13 mouse cellular contexts compared by ENCODE assay signal in genomic region chr10:96720956-96721688, GRCm38 (mm10).
DNase-seq lines count a peak whose midpoint lies in the region; ATAC-seq and TF ChIP-seq lines count a peak whose summit lies in the region.
"Had no signal": no experiment of that assay in that cellular context is flagged by ENCODE, and none has a peak within 500 bp of the region (broad histone marks: within the 10 kb centered on the region; RNA-seq: fewer than 3 reads in every experiment).

No protein-coding gene starts in this region.

- TF ChIP-seq CTCF in thymus, adult 2 months (IDR thresholded peaks at IDR 0.05; ENCODE audit: borderline replicate concordance, control insufficient read depth, extremely low read depth, insufficient read depth, low read length, poor library complexity) = no peak

- H3K9me3 ChIP-seq in embryonic facial prominence, embryonic 11.5 days (replicated peaks; ENCODE audit: control insufficient read depth, low read length) = no peaks in the 10 kb centered on the region
- H3K9me3 ChIP-seq in embryonic facial prominence, embryonic 10.5 days = no peaks in the 10 kb centered on the region
- H3K9me3 ChIP-seq in midbrain, embryonic 12.5 days = no peaks in the 10 kb centered on the region
- H3K9me3 ChIP-seq: neural tube, embryonic 12.5 days had no signal

- DNase-seq in embryonic facial prominence, embryonic 11.5 days (ENCODE audit: low spot score) = no peak
- no peak for DNase-seq in embryonic facial prominence, embryonic 10.5 days (ENCODE audit: low spot score)
- no peak for DNase-seq in thymus, adult 2 months
- DNase-seq in thymus, postnatal 36 days = no peak
- DNase-seq in adipocyte (ENCODE audit: low spot score) = no peak
- DNase-seq in frontal cortex, postnatal 14 days (ENCODE audit: low spot score in 2 of 2) = no peak
- DNase-seq in layer of hippocampus, adult 9-10 months (ENCODE audit: low spot score) = no peak
- DNase-seq: cerebellum, adult 11 months; heart, adult 2 months had no signal

- no peak overlapping the region for H3K4me3 ChIP-seq in embryonic facial prominence, embryonic 11.5 days (ENCODE audit: low read depth, low read length)
- H3K4me3 ChIP-seq in embryonic facial prominence, embryonic 10.5 days = no peak overlapping the region
- H3K4me3 ChIP-seq in thymus, adult 2 months (ENCODE audit: control insufficient read depth, insufficient read depth, low read length) = no peak overlapping the region
- no peak overlapping the region for H3K4me3 ChIP-seq in midbrain, embryonic 12.5 days
- H3K4me3 ChIP-seq: erythroblast, embryonic 14.5 days; heart, adult 2 months; layer of hippocampus, adult 2 months; neural tube, embryonic 12.5 days had no signal

- 46% methylated on average over 9 of the region's 9 CpGs for whole genome bisulfite sequencing in embryonic facial prominence, embryonic 11.5 days
- 43% methylated on average over 9 of the region's 9 CpGs for WGBS in embryonic facial prominence, embryonic 10.5 days
- WGBS in thymus, adult 2 months = 56% methylated on average over 9 of the region's 9 CpGs
- WGBS in midbrain, embryonic 12.5 days = 22% methylated on average over 9 of the region's 9 CpGs

- no peak overlapping the region for H3K27ac ChIP-seq in embryonic facial prominence, embryonic 11.5 days (replicated peaks; ENCODE audit: low read depth, low read length)
- no peak overlapping the region for H3K27ac ChIP-seq in embryonic facial prominence, embryonic 10.5 days (replicated peaks)
- peak overlapping the region; percentile 45; the same call in 1 of the 2 replicates for H3K27ac ChIP-seq in thymus, adult 2 months (ENCODE audit: control insufficient read depth, insufficient read depth, low read length)
- H3K27ac ChIP-seq in midbrain, embryonic 12.5 days (replicated peaks) = no peak overlapping the region
- H3K27ac ChIP-seq: heart, adult 2 months; layer of hippocampus, adult 2 months; neural tube, embryonic 12.5 days had no signal

- H3K4me1 ChIP-seq in embryonic facial prominence, embryonic 11.5 days (ENCODE audit: control insufficient read depth, insufficient read depth, low read length) = no peaks in the 10 kb centered on the region; the same call in 1 of the 2 replicates
- H3K4me1 ChIP-seq in embryonic facial prominence, embryonic 10.5 days = peaks cover 33% of the 10 kb centered on the region
- H3K4me1 ChIP-seq in thymus, adult 2 months (replicated peaks; ENCODE audit: control insufficient read depth, insufficient read depth, low read length) = peaks cover 42% of the 10 kb centered on the region
- H3K4me1 ChIP-seq in midbrain, embryonic 12.5 days = peaks cover 49% of the 10 kb centered on the region

- H3K36me3 ChIP-seq in embryonic facial prominence, embryonic 11.5 days (replicated peaks; ENCODE audit: control insufficient read depth, insufficient read depth, low read depth, low read length) = no peaks in the 10 kb centered on the region
- no peaks in the 10 kb centered on the region for H3K36me3 ChIP-seq in embryonic facial prominence, embryonic 10.5 days (replicated peaks)
- no peaks in the 10 kb centered on the region for H3K36me3 ChIP-seq in thymus, adult 2 months (ENCODE audit: control insufficient read depth, insufficient read depth, low read length)
- H3K36me3 ChIP-seq in midbrain, embryonic 12.5 days = no peaks in the 10 kb centered on the region
- H3K36me3 ChIP-seq: neural tube, embryonic 12.5 days had no signal

- H3K4me2 ChIP-seq in embryonic facial prominence, embryonic 11.5 days (ENCODE audit: low read depth, low read length) = no peak overlapping the region
- H3K4me2 ChIP-seq in midbrain, embryonic 12.5 days (replicated peaks) = no peak overlapping the region
- H3K4me2 ChIP-seq: neural tube, embryonic 12.5 days had no signal

- H3K9ac ChIP-seq in embryonic facial prominence, embryonic 11.5 days (replicated peaks; ENCODE audit: low read length) = no peak overlapping the region
- H3K9ac ChIP-seq in midbrain, embryonic 12.5 days (replicated peaks) = no peak overlapping the region
- H3K9ac ChIP-seq: neural tube, embryonic 12.5 days had no signal

- H3K27me3 ChIP-seq in embryonic facial prominence, embryonic 11.5 days (ENCODE audit: control insufficient read depth, insufficient read depth, low read length) = no peaks in the 10 kb centered on the region
- H3K27me3 ChIP-seq in embryonic facial prominence, embryonic 10.5 days (replicated peaks; ENCODE audit: low read depth, poor library complexity, severe bottlenecking) = no peaks in the 10 kb centered on the region
- H3K27me3 ChIP-seq in thymus, adult 2 months (ENCODE audit: control insufficient read depth, insufficient read depth, low read length) = no peaks in the 10 kb centered on the region
- H3K27me3 ChIP-seq in midbrain, embryonic 12.5 days = peaks cover 3% of the 10 kb centered on the region; the same call in 1 of the 2 replicates
- H3K27me3 ChIP-seq: neural tube, embryonic 12.5 days had no signal

- TF ChIP-seq POLR2A in thymus, adult 2 months (IDR thresholded peaks at IDR 0.05; ENCODE audit: control insufficient read depth, extremely low read depth, insufficient read depth, low read length, poor library complexity) = no peak

- peak; percentile 8; the same call in 1 of the 2 replicates for ATAC-seq in embryonic facial prominence, embryonic 11.5 days (replicated peaks; ENCODE audit: insufficient number of reproducible peaks, low FRiP score, low TSS enrichment, low read depth)
- peak; percentile 50 for ATAC-seq in midbrain, embryonic 12.5 days (ENCODE audit: low FRiP score, low read depth)
